Mouse (Mus musculus) E14TG2a.4 (cell line): ENCODE measurements around the gene Ier5l.

Experiments
- H3K27me3 ChIP-seq: 2 replicates; pipeline ENCODE4 v1.6.1; 2014; ENCODE audit warnings: low read length, control low read depth; ENCODE audit not compliant: insufficient read depth
- H3K36me3 ChIP-seq: 2 replicates; pipeline ENCODE4 v1.6.1; 2014; ENCODE audit warnings: low read length, control low read depth; ENCODE audit not compliant: insufficient read depth
- H3K4me1 ChIP-seq: replicated peaks from 2 replicates; pipeline ENCODE4 v1.6.1; 2014; ENCODE audit warnings: low read depth, low read length, control low read depth
- H3K4me3 ChIP-seq: replicated peaks from 2 replicates; pipeline ENCODE4 v1.5.1; 2014; ENCODE audit warnings: mild to moderate bottlenecking, low read length
- H3K9me3 ChIP-seq: 2 replicates; pipeline ENCODE4 v1.6.1; 2014; ENCODE audit warnings: low read length, control low read depth
- CTCF ChIP-seq: conservative IDR thresholded peaks from 2 replicates; pipeline ENCODE4 v1.5.1; 2014; ENCODE audit warnings: low read length
- NANOG ChIP-seq: IDR thresholded peaks from 2 replicates; pipeline ENCODE4 v1.6.1; 2014; ENCODE audit warnings: borderline replicate concordance, low read length, mixed read lengths
- POU5F1 ChIP-seq: IDR thresholded peaks from 2 replicates; pipeline ENCODE4 v1.6.1; 2014; ENCODE audit warnings: low read length, borderline replicate concordance

Ier5l gene

GRCm38 (mm10) chr2:30463904-30464330 lies 10.1 kb downstream of the Ier5l start:
- peaks cover 33% of the 10 kb centered on the region for H3K27me3 ChIP-seq
- TF ChIP-seq CTCF, result no peak
- TF ChIP-seq NANOG, result no peak
- no peak for TF ChIP-seq POU5F1
- H3K9me3 ChIP-seq, result no peaks in the 10 kb centered on the region
- peaks cover 23% of the 10 kb centered on the region for H3K4me1 ChIP-seq
- H3K36me3 ChIP-seq, result no peaks in the 10 kb centered on the region
- H3K4me3 ChIP-seq, result no peak overlapping the region

- Histone ChIP-seq H3K27me3 (peaks cover 27% of the 10 kb centered on the region), H3K4me3 (no peak overlapping the region), H3K9me3 (no peaks in the 10 kb centered on the region), H3K4me1 (peaks cover 22% of the 10 kb centered on the region), H3K36me3 (no peaks in the 10 kb centered on the region)
- no peak for TF ChIP-seq CTCF
These were observed 10.7 kb downstream of the Ier5l start for GRCm38 (mm10) chr2:30463341-30463761.

- TF ChIP-seq NANOG (no peak), CTCF (peak; percentile 43)
- no peaks in the 10 kb centered on the region for H3K9me3 ChIP-seq
- H3K27me3 ChIP-seq, result peaks cover 2% of the 10 kb centered on the region
These were observed 14.8 kb downstream of the Ier5l start for GRCm38 (mm10) chr2:30459241-30459640.

GRCm38 (mm10) chr2:30458349-30458748 lies 15.7 kb downstream of the Ier5l start:
- Histone ChIP-seq H3K4me1 (peaks cover 13% of the 10 kb centered on the region), H3K9me3 (no peaks in the 10 kb centered on the region), H3K36me3 (no peaks in the 10 kb centered on the region), H3K27me3 (peaks cover 2% of the 10 kb centered on the region), H3K4me3 (no peak overlapping the region)
- TF ChIP-seq CTCF, result no peak
- TF ChIP-seq POU5F1, result no peak
- no peak for TF ChIP-seq NANOG

More at GRCm38 (mm10) chr2:30459241-30459640, 14.8 kb downstream of the Ier5l start:
- Histone ChIP-seq H3K36me3 (no peaks in the 10 kb centered on the region), H3K4me3 (no peak overlapping the region), H3K4me1 (peaks cover 22% of the 10 kb centered on the region)

- TF ChIP-seq NANOG (no peak), CTCF (no peak)
- Histone ChIP-seq H3K4me1 (peaks cover 19% of the 10 kb centered on the region), H3K27me3 (peaks cover 2% of the 10 kb centered on the region), H3K9me3 (no peaks in the 10 kb centered on the region), H3K36me3 (no peaks in the 10 kb centered on the region), H3K4me3 (no peak overlapping the region)
These were observed 17.7 kb downstream of the Ier5l start for GRCm38 (mm10) chr2:30456104-30456980.

DNA sequence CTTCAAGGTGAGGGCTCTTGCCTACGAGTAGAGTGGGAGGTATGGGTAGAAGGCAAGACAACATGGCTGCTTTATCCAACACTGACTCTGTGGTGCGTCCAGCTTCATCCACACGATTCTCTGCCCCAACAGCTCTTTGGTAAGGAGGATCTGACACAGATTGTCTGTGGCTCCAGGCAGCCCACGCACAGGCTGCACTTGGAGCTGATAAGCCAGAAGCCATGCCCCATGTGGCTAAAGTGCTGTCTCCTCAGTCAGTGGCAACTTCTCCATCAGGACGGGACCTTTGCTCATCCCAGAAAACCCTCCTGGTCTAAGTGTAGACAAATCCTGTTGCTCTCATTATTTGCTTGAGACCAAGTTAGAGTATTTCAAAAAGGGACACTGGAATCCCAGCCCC lies 19.4 kb downstream of the Ier5l start:
- H3K4me3 ChIP-seq, result no peak overlapping the region
- peaks cover 2% of the 10 kb centered on the region for H3K27me3 ChIP-seq
- H3K4me1 ChIP-seq, result peaks cover 27% of the 10 kb centered on the region
- H3K36me3 ChIP-seq, result peaks cover 6% of the 10 kb centered on the region
- H3K9me3 ChIP-seq, result no peaks in the 10 kb centered on the region
- TF ChIP-seq POU5F1 (no peak), NANOG (no peak)

GRCm38 (mm10) chr2:30453570-30453969 lies 20.4 kb downstream of the Ier5l start:
- peaks cover 13% of the 10 kb centered on the region for H3K36me3 ChIP-seq
- TF ChIP-seq NANOG (no peak), POU5F1 (no peak), CTCF (no peak)
- peaks cover 30% of the 10 kb centered on the region for H3K4me1 ChIP-seq
- peaks cover 2% of the 10 kb centered on the region for H3K27me3 ChIP-seq
- H3K4me3 ChIP-seq, result no peak overlapping the region
- no peaks in the 10 kb centered on the region for H3K9me3 ChIP-seq

GRCm38 (mm10) chr2:30451525-30451924 lies 22.5 kb downstream of the Ier5l start:
- Histone ChIP-seq H3K4me1 (peaks cover 51% of the 10 kb centered on the region), H3K4me3 (no peak overlapping the region), H3K36me3 (peaks cover 33% of the 10 kb centered on the region), H3K27me3 (no peaks in the 10 kb centered on the region), H3K9me3 (no peaks in the 10 kb centered on the region)
- TF ChIP-seq NANOG (no peak), CTCF (no peak), POU5F1 (no peak)

DNA sequence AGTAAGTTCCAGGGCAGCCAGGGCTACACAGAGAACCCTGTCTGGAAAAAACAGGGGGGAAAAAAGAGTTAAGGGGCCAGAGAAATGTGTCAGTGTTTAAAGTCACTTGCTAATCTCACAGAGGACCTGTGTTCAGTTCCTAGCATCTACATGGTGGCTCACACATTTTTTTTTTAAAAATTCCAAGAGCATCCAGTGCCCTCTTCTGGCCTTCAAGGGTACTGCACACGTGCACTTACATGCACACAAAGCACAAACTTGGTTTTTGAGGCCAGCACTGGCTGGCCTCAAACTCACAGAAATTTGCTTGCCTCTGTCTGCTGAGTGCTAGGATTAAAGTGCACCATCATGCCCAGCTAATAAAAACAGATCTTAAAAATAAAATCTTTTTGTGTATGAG lies 23.5 kb downstream of the Ier5l start:
- Histone ChIP-seq H3K27me3 (no peaks in the 10 kb centered on the region), H3K9me3 (no peaks in the 10 kb centered on the region), H3K4me3 (no peak overlapping the region), H3K4me1 (peaks cover 58% of the 10 kb centered on the region), H3K36me3 (peaks cover 43% of the 10 kb centered on the region)
- peak; percentile 97 for TF ChIP-seq CTCF
- no peak for TF ChIP-seq NANOG
- TF ChIP-seq POU5F1, result no peak
